Mouse (Mus musculus) testis, postnatal 14 days (tissue): ENCODE results near the gene Rhobtb1.
A peak's percentile ranks its signal among the peaks of the same experiment; 100 is the strongest.

ENCODE experiments used
- DNase-seq: peaks from one replicate; pipeline ENCODE4 v3.0.0; 2021; ENCODE audit warnings: low spot score

Rhobtb1 gene

DNA sequence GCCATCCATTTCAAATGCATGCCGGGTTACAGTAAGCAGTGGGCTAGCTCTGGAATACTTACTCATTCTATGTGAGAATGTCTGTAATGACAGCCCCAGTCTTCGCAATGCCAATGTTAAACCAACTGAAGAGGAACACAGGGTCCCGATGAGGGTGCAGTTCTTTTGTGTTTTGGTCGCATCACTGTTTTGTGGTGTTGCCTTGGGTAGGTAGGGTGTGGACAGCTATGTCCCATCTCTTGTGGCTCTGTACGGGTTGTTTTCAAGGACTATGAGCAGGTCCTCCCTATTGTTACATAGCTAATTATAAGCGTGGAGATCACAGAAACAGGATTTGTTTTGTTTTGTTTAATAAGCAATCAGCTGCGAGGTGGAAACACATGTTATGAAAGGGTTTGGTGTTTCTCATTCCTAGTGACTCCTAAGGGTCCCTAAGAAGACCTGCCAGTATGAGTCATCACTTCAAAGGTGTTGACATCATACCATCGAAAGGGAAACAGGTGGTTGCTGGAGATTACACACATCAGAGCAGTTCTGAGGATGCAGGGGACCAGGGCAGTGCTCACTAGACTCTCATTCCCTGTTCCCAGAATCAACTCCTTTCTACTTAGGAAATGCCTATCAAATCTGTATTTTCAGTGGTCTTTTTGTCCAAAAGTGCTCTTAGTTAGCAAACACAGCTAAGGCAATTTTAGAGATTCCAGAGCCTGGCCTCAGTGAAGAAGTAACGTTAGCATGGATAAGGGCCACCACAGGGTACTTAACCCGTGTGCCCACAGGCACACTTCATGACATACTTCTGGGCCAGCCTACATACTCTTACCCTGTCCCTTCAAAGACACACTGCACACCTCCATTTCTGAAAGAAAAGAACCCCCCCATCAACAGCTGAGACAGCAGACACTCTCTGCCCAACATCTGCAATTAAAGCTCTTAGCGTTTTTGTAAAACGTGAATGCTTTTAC lies 124.9 kb downstream of the Rhobtb1 start:
- no peak for DNase-seq

DNA sequence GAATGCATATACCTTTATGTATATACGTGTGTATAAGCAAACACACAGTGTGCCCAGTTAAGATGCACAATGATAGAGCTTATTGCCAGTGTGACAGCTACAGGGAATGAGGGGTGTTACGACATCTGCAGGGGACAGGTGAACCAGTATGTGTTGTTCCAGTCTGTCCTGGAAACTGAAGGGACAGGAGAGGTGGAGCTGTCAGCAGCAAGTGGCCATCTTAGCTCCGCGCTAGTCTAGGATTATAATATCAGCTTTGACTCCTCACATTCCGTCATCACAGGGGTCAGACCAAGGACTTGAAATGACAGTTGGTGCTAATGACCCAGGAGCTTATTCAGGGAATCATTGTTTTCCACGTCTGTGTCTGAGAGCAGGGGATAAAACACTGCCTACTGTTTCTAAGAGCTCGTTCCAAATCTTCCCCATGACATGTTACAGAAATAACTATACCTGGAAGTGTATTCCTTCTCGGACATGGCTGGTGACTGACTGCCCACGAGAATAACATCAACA lies 125.7 kb downstream of the Rhobtb1 start:
- no peak for DNase-seq

GRCm38 (mm10) chr10:69278764-69279606 lies 127.8 kb downstream of the Rhobtb1 start:
- DNase-seq = no peak

DNA sequence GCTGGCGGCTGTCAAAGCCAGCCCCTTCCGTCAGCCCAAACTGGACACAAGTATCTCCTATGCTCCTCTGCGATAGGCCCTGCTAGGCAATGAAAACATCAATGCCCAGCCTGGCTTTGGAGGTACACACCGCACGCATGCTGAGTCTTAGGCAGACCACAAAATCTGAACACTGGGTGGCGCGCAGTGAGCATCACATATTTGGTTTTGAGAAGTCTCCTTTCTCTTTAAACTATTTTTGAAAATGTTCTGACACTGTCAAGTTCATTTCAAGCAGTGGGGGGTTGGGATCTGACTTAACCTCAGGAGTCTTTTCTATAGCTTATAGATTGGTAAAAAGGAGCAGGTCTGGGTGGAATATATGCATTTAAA lies 128.4 kb downstream of the Rhobtb1 start:
- DNase-seq = no peak

DNA sequence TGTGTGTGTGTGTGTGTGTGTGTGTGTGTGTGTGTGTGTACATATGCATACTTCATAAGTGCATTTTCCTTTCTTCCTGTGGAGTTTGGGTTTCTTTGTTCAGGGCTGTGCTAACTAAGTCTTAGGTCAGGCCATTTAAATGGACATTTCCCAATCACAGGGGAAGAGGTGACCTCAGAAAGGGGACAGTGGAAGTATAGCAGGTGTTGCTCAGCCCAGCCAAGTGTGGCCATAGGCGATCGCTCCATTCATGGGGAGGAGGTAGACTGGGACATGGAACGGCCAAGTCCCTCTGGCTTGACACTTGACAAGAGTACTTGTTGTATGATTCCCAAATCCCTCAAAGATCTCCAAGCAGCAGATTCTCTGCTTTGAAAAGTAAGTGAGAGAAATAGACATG lies 135.7 kb downstream of the Rhobtb1 start:
- DNase-seq = no peak

DNA sequence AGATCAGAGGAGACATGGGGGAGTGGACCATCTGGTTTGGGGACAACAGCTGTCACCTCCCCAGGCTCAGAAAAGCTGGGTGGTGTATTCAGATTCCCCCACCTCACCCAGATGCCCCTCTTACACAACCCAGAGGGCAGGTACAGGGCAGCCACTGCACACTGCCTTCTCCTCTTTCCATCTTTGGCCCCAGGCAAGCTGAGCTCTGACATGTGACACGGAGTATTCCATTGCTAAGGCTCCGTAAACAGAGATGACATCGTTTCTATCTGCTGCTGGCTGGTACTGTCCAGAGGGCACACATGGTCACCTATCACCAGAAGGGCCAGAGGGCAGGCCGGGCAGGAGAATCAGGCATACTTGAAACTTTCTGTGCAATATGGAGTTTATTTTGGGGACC lies 136.9 kb downstream of the Rhobtb1 start:
- no peak for DNase-seq

DNA sequence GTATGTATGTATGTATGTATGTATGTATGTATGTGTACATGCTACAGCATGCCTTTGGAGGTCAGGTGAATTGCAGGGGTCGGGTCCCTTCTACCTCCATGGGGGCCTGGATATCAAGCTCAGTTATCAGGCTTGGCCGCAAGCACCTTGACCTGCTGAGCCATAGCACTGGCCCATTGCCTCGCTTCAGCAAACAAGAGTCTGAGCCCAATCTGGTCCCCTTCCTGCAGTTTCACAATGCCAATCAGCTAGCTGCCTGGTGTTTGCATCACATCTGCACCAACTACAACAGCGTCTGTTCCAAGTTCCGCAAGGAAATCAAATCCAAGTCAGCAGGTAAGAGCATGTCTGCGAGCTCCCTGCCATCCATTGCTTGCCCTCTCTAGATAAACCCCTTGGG lies 137.5 kb downstream of the Rhobtb1 start:
- no peak for DNase-seq

DNA sequence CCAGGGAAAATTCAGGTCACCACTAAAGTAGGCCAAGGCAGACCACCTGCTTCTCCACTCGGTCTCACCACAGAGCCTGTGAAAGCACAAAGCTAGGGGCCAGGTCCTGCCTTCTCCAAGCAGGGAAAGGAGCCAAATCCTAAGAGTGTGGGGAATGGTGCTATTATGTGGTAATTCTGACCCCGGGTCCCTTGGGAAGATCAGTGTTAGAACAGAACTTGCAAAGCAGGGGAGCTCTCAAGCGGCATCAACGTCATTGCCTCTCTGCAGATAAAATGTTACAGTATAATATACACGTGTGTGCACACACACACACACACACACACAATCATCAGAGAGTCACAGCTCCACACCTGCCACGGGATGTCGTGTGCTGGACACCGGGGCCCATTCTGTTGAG lies 139.5 kb downstream of the Rhobtb1 start:
- DNase-seq = no peak

DNA sequence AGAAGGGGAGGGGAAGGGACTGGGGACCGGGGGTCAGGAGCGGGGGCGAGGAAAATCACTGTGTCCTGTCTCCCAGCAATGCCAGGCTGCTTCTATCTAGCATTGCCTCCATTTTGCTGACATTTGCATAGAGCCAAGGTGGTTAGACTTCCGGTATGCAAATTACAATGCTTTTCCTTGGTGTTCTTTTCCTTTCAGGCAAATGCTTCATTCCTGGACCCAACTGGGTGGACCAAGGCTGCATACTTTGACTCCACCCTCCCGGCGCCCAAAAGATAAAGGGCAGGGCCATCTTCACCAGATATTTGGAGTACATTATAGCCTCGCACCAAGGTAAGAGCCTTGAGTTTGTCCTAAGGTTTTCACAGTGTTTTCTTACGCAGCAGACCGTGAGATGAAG lies 144.7 kb downstream of the Rhobtb1 start:
- no peak for DNase-seq

- DNase-seq = no peak
Observed at GRCm38 (mm10) chr10:69299985-69300384, 148.8 kb downstream of the Rhobtb1 start.

GRCm38 (mm10) chr10:69302667-69303066 lies 151.4 kb downstream of the Rhobtb1 start:
- no peak for DNase-seq

GRCm38 (mm10) chr10:69304819-69305218 lies 153.6 kb downstream of the Rhobtb1 start:
- DNase-seq = no peak

- no peak for DNase-seq
Observed at GRCm38 (mm10) chr10:69305600-69305999, 154.4 kb downstream of the Rhobtb1 start.

GRCm38 (mm10) chr10:69306205-69306604 lies 155.0 kb downstream of the Rhobtb1 start:
- no peak for DNase-seq

GRCm38 (mm10) chr10:69307067-69307466 lies 155.8 kb downstream of the Rhobtb1 start:
- DNase-seq = peak; percentile 46

GRCm38 (mm10) chr10:69309109-69309508 lies 157.9 kb downstream of the Rhobtb1 start:
- no peak for DNase-seq

- DNase-seq = no peak
Observed at GRCm38 (mm10) chr10:69311867-69312266, 160.6 kb downstream of the Rhobtb1 start.

DNA sequence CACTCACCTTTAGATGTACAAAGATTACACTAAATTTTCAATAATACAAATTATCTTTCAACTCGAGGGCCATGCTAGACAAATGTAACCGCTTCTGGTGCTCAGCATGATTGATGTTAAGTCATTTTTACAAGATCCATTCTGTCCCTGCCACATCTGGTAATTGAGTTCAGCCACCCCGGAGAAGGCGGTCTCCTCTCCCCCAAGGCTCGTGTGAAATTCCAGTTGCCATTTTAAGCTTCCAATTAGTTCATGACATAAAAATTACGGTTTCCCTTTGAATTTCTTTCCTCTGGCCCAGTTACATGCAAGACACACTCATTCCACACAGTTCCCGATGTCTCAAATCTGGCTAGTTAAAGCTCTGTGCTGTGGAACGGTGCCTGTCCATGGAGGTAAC lies 162.7 kb downstream of the Rhobtb1 start:
- no peak for DNase-seq

GRCm38 (mm10) chr10:69318514-69318913 lies 167.3 kb downstream of the Rhobtb1 start:
- no peak for DNase-seq

DNA sequence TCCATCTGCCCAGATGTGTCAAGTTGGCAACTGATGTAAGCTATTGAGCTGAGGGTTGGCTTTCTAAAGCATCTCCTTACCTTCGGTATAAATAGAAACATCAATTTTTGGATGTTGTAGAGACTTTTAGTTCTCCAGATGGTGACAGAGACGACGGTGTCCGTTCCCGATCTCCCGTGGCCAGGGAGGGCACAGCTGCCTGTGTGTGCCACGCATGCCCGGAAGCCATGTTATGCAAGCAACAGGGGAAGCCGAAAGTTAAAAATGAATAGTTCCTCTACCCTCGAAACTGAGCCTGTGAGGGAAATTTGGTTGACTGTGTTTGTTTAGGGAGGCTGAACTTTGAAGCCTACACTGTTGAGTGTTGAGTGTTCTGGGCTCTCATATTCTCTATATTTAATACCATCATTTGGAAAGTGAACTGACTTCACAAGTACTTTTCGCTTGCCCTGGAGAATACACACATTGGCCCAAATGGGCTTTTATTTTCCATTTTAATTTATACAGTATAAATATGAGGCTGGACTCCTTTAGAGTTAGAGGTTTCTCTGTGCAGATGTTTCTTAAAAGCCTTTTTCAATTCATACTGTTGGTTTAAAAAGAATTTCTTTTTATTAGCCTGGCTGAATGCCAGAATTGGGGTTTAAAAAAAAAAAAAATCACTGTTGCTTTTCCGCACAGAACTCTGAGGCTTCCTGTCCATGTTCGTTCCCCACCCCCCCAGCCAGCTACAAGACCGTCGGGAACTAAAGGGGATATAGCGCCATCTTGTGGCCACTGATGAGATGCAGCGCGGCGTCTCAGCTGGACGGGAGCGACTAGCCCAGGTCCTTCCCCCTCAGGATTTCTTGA lies 169.7 kb downstream of the Rhobtb1 start:
- DNase-seq = peak; percentile 76

DNA sequence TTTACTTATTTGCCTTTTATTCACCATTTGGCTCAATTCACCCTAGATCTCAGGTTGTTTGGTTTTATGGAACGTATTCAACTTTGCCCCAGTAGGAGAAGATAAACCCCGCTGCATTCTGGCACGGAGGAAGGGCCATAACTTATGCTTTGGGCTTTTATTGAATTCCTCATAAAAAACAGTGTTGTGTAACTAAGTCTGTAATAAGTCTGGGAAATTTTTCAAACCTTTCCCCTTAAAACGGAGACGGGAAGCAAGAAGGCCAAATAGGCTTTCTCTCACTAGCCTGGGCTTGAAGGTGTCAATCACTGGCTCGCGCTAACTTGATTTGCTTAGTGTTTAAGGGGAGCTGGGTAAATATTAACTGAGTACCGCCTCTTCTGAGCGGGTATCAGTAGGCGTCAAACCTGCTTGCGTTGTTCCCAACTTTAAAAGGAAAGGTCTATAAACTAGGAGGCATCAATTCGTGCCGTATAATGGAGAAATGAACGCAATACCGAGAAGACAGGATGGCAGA lies 170.3 kb downstream of the Rhobtb1 start:
- DNase-seq = no peak

- DNase-seq = no peak
Observed at GRCm38 (mm10) chr10:69323986-69324385, 172.8 kb downstream of the Rhobtb1 start.
